Mouse (Mus musculus) lung, postnatal 10 days (tissue): Measurements from ENCODE around the gene Arl4c.
A peak's percentile ranks its signal among the peaks of the same experiment; 100 is the strongest.
"Not testable (repeated sequence)": the region's sequence is repeated elsewhere in the genome, so short reads cannot be mapped to it uniquely, and the experiment has no call there.

ENCODE experiments used
- DNase-seq: peaks from one replicate; pipeline ENCODE4 v3.0.0; 2021

Arl4c gene

DNA sequence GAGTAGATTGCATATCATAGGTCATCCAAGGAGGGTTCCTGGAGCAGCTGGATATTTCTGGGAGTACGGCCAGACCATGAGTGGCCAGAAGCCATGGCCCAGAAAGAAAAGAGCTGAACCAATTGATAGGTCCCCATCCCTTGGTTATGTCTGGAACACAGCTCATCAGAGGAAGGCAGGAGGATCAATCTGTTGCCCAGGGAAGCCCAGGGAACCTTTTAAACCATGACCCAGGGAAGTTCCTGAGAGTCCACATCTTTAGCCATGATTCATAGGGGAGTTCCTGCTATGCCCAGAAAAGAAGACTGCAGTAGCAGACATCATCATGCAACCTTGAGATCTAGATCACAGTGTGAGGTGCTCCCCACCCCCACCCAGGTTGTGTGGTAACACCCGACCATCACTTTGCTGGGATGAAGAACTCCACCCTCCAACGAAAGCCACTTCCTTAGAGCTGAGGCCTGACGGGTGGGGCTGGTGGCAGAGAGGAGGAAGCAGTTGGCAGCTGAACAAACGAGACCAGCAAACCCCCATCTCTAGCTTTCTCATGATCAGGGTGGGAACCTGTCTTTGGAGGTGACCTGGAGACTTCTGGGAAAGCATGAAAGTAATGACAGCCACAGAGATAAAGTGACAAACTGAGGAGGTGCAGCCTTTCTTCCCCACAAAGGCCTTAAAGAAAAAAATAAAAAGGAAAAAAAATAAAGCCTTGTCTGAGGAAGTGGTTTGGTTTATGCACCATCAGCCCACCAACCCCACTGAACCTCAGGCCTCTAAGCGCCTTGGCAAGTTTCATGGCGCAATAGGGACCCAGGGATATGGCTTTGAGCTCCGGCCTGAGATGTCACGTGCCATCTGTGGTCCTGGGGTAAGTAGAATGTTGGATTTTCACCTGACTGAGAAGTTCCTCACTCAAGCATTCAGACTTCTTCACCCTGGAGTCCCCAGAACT lies 47.2 kb downstream of the Arl4c start:
- peak; percentile 52 for DNase-seq

DNA sequence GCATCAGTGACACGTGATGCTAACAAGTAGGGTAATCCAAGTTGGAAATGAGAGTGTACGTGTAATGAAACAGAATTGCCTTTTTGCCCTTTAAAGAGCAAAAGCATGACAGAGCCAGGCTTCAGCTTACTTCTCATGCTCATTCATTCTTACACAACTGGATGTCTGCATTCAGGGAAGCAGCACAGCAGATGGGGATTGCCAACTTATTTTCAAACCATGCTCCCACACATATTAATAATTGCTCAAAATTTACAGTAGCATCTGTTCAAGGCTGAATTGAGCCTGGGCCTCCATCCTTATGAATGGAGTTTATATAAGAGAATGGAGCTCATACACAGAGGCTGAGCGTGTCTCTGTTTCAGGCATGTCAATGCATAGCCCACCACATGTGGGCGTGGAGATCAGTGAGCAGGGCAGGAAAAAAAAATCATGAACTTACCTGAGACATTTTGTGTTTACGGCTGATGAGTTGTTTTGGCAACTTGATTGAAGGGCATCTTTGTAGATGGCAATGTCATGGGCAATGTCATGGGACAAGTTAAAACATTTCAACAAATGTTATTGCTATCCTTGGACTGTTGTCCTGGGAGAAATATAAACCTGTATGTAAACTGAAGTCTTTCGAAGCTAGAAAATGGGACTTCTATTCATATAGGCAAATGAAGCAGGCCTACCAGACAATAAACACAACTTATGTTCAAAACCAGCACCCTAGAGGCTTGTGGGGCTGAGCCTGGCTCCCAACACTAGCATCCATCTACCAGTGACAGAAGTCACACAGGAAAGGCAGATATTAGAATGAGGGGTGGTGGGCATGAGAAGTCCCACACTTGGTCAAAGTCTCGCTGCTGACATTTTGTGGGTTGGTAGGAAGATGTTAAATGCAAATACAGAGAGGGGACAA lies 48.2 kb downstream of the Arl4c start:
- DNase-seq: no peak

DNA sequence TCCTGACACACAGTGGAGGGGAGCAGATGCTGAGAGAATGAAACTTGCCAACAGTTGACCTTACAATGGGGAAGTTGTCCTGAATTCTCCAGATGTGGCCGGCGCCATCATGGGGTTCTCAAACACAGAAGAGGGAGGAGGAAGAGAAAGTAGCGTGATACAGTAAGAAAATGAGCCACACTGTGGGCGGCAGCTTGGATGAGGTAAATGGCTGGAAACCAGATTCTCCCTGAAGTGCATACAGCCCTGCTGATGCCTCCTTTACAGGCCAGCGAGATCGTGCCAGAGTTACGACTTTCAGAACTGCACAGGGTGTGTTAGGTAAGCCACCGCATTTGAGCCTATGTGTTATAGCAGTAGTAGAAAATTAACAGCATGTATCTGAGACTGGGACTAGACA lies 49.3 kb downstream of the Arl4c start:
- DNase-seq: no peak

DNA sequence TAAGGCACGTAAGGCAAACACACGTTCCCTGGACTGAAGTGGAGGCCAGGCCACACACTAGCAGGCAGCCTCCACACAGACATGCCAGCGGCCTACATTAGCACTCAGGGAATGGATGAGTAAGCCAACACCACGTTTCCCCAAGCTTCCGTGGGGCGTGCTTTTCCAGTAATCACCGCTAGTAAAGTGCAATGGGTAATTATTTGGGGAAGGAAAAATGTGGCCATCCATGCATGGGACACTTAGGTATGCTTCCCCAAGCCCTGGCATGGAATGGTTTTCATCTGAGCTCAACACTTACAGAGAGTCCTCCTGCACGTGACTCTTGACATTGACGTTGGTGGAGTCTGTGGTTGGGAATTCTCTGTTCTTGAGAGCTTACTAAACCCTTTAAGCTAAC lies 50.4 kb downstream of the Arl4c start:
- no peak for DNase-seq

DNA sequence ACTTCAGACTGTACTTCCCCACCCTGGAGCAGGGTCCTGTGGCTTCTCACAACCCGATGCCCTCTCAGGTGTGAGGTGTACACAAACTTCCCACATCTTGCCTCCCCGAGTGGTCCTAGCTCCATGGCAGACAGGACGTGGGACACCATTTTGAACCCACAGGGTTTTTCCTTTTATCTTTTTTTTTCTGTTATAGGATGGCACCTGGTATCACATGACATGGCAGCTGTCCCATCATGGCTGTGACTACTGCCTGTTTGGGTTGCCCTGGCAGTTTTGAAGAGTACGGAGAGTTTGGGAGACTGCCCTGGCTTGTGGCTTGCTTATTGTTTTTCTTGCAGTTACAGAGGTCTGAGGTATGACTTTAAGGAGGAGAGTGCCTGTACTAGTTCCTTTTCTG lies 53.3 kb downstream of the Arl4c start:
- no peak for DNase-seq

DNA sequence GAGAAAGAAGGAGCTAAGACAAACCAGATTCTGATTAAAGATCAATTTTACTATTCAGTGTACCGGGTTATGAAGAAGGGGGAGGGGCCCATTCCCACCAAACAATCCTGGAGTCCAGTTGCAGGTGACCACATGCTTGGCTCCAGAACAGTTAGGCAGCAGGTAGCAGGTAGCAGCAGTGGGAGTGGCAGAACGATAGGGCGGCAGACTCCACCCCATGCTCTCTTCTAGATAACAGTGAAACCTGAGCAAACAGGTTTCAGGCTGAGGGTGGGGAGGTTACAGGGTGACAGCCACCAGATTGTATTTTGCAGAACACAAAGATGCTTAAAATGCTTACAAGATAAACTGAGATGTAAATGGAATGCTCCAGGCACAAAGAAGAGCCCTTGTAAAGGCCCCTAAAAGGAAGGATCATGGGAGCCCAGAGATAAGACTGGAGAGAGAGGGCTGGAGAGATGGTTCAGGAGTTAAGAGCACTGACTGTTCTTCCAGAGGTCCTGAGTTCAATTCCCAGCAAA lies 56.4 kb downstream of the Arl4c start:
- DNase-seq: peak; percentile 25

DNA sequence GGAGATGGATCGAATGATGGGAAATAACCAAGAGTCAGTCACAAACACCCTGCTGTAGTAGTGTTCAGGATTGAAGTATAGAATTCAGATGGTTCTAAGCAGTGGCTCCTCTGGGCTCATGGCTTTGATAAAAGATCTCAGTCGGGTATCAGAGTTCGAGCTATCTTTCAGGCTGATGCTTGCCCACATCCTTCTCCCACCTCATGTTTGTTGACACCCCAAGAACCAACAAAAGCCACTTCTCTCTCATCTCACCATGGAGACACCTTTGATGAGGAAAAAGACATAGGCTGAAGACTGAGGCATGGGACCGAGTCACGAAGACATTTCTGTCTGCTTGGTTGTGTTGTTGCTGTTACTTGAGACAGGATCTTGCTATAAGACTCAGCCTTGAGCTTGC lies 57.6 kb downstream of the Arl4c start:
- no peak for DNase-seq

DNA sequence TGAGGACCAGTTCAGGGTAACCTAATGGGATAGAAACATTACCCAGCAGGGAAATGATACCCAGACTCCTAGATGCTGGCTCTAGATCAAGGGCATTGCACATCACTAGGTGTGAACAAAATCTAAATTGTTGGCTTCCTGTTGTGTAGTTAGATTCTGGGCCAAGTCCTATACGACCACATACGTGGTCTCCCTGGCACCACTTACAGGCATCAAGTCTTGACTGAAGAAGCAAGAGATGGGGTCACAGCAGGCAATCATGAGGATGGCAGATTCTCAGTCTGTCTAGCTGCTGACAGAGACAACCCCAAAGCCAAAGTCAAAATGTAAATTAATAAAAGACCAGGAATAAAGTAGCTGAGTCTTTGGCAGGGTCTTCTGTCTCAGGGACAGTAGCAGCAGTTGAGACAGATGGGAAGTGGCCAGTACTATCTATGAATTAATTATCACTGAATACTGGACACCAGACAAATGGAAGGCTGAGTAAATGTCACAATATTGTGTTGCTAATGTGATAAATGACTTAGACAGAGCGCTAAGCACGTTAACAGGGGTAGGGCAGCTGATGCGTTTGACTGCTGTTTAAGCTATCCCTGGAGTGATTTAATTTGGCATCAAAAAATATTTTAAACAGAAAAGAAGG lies 58.7 kb downstream of the Arl4c start:
- no peak for DNase-seq

DNA sequence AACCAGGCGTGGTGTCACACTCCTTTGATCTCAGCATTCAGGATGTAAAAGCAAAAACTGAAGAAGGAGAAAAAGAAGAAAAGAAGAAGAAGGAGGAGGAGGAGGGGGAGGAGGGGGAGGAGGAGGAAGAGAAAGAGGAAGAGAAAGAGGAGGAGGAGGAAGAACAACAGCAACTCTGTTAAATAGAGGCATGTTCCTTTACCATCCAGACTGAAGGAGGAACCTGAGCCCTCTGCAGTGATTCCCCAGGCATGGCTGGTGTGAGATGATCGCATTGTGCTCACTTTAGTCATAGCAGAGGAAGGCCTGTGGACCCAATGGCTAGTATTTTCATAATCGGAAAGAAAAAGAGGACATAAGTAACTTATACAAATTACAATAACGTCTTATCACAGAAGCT lies 59.3 kb downstream of the Arl4c start:
- no peak for DNase-seq

DNA sequence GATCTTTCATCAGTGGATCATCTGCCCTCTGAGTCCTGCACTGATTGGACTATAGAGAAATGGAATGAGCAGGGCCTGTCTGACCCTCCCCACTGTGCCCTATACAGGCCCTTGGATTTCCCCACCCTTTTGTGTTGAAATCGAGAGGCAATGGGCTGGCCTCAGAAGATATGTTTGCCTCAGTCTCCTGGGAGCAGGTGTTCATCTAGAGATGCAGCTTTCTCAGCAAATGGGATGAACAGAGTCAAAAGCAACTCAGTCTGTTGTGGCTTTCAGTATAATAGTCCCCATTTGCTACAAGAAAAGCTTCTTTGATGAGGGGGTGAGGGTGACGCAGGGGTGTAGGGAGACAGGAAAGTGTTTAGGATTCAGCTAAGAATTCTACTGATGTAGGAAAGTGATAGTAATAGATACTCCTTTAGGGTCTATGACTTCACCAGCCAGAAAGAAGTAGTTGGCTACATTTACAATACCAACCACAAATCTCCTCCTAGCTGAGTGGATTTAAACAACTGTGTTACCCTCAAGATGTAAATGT lies 60.3 kb downstream of the Arl4c start:
- DNase-seq: no peak

DNA sequence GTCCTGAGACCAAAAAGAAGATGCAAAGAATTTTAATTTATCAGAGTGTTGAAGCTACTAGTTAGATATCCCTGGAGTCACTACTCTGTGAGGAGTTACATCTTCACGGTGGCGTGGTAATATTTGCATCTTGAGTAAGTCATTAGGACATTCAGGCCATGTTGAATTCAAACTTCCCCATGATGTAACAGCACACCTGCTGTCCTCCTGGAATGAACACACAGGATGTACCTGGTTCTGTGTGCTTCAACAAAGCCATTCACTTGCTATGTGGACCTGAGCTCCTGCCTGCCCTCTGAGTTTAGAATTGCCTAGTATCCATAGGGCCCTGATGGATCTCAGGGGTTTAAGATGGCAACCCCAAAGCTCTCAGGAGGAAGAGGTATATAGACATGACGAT lies 60.8 kb downstream of the Arl4c start:
- DNase-seq: no peak

DNA sequence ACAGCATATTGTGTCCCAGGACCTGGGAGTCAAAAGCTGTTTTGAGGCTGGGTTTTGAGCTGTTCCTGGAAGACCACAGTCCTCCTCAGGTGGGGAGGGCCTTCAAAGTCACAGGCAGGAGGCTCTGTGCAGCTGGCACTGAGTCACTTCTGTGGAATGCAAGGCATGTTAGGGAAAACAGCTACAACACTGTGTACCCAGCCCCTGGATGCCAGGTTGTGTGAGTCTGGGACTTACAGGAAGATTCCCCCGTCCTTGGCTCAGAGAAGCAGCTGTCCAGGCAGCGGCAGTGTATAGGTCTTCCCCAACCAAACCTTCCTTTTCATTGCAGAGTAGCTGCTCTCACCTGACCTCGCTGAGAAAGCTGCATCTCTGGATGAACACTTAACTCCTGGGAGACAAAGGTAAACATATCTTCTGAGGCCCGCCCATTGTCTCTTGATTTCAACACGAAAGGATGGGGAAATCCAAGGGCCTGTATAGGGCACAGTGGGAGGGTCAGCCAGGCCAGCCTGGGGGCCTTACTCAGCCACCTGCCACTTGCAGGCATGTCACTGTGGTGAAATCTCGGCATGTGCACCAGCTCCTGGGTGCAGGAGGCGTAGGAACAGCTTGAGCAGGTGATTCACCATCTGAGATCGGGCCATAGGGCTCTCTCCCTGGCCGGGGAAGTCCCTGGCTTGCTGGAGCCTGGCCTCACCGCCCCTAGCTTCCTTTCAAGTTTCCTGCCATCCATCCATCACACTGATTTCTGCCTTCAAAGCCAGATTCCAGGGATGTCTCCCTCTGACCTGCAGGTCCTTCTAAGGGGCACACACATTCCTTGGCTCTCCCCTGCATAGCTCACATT lies 62.4 kb downstream of the Arl4c start:
- peak; percentile 36 for DNase-seq

DNA sequence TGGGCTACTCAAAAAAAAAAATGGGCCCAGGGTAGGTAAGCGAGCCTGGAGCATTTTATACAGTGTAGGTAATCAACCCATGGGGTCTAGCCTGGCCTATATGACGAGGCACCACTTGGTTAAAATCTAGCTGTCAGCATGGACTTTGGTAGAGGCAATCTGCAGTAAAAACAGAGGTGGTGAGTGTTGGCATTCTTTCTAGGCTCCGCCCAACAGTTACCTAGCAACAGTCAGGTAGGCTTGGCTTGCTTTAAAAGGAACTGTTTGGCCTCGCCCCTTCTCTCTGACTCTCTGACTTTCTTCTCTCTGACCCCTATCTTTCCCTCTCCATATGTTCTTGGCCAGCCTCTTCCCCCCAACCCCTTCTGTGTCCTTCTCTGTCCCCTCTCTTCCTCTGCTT lies 63.4 kb downstream of the Arl4c start:
- DNase-seq: peak; percentile 63

DNA sequence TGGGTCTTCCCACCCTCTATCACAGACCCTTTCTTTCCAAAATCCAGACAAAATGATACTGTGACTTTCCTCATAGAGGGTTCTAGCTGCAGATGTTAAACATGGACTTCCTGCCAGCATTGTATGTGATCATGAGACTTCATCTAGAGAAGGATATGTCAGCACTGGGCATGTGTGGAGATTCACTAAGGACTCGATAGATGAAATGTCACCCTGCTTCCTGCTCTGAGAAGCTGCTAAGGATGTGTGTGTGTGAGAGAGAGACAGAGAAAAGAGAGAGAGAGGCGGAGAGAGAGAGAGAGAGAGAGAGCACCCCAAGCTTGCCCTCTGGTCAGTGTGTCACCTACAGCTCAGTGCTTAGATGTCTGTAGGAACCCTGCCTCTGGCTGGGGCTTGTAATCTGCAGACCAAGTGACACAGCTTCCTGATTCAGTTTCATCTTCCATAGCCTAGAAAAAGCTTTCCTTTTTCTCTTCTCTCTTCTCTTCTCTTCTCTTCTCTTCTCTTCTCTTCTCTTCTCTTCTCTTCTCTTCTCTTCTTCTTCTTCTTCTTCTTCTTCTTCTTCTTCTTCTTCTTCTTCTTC lies 65.4 kb downstream of the Arl4c start:
- not testable (repeated sequence) for DNase-seq

DNA sequence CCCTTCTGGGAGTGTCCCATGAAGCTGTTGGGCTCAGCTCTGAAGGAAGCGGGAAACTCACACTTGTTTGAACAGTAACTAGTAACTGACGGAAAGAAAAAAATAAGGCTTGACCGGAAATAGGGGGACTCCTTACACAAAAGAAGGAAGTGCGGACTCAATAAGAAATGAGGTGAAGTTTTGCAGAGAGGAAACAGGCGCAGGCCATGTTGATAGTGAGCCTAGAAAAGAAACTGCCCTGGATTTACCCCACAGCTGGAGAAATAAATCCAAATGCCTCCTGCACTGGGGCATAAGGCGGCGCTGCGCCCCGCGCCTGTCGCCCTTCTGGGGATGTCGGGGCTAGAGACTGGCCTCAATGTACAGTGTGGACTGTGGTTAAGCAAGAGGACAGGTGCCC lies 66.4 kb downstream of the Arl4c start:
- peak; percentile 50 for DNase-seq

DNA sequence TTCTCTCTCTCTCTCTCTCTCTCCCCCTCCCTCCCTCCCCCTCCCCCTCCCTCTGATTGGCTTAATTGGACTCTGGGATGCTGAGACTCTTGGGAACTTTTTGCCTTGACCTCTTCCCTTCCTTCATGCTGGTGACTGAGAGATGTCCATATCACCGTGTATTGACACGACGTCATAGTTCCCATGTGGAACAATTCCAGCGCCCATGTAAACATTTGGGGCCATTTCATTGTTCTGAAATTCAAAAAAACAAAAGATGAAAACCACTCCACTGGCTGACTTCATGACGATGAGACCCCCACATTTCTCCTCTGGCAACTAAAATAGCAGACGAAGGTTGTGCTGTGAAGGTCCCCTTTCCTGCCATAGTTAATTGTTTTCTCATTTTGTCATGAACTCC lies 69.2 kb downstream of the Arl4c start:
- peak; percentile 58 for DNase-seq

DNA sequence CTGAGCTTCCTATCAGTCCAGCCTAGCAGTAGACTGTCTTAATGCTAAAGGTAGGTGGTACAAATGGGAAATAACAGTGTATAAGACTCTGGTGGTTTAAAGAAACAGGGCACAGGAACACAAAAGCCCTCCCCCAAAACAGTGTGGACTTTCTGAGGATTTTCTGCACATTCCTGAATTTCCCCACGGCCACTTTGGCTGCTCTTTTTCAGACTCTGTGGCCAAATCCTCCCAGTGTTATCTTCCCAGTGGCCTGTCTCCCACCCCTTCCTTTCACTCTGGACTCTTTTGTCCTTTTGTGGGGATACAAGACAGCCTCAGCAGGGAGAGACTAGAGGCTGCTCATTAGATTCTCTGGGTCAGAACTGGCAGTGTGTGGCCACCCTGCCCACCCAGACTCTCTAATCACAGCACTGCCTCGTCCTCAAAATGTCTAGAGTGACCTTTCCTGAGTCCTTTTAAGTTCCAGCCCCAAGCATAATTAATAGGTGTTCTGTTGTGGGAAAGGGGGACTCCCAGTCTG lies 72.0 kb downstream of the Arl4c start:
- DNase-seq: no peak

DNA sequence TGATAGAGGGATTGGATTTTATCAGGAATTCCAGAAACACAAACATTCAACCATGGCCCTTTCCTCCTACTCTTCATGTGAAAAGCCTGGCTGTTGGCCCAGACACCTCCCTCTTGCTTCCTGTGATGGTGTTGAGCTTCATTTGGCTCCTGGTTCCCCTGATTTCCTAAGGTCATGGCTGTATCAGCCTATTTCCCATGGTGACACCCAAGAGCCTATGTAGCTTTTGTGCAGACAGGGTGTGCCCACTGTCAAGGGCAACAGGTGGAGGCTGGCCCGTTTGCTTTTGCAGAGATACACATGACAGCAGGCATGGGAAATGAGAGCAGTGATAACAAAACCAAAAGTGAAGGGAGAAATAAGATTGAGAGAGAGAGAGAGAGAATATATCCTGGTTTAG lies 76.8 kb downstream of the Arl4c start:
- peak; percentile 77 for DNase-seq

DNA sequence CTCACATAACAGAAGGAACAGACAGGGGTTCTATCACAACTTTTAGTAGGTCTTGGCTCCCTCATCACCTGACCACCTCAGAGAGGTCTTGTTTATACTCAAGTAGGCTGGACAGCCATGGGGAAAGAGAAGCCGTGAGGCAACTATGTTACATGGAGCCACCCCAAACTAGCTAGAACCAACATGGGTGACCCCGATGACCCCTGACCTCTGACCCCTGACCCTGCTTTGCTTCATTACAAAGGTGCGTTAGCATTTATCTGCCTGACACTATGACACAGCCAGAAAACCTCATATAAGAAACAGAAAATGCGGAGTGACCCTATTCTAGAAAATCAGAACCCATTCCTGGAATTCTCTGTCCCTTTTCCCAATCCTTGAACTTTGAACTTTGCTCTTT lies 77.6 kb downstream of the Arl4c start:
- peak; percentile 27 for DNase-seq

DNA sequence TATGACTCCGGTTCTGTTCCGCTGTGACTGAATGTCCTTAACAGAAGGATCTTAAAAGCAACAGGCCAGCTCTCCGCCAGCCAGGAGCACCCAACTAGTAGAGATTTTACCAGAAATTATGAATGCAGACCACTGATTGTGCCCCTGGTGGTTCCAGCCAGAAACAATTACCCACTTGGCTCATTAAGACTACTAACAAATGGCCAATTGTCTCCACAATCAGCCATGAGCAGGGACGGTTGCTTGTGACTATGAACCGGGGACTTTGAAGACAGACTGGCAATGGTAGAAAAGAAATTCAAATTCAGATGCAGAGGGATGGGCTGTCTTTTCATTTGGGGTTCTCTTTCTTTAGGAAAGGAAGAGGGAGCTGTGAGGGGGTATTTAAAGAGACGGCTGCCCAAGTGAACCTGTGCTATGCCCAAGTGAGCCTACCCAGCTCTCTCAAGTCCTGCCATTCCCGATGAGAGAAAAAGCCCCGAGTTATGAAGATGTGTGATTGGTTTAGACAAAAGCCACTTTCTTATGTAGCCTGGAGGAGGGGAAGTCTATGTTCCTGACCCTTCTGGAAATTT lies 78.4 kb downstream of the Arl4c start:
- no peak for DNase-seq
